In the genomic region with DNA sequence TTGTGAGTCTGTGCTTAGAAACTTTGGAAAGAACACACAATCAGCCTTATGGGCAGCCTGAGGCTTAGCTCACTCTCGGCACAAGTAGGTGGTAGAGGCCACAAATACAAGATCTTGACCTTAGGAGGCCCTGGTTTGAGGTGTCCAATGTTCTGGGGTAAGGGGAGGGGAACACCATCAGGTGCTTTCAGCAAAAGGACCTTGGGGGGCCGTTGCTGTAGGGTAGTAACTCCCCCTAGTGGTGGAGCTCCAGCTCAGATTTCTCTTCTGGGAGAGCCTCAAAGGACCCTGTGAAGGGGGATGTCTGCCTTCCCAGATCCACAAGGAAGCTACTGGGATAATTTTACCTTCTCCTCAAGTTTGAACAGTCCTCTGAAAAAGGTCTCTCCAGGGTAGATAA, we compare ENCODE assay signal across 9 mouse cellular contexts. TPM values are rescaled to one million over a fixed set of nuclear protein-coding genes. Genes with fewer than 3 reads are reported as not detected.
A peak's percentile ranks its signal among the peaks of the same experiment; 100 is the strongest.
DNase-seq lines count a peak whose midpoint lies in the region; ATAC-seq lines count a peak whose summit lies in the region.
"Had no signal": no experiment of that assay in that cellular context is flagged by ENCODE, and none has a peak within 500 bp of the region (broad histone marks: within the 10 kb centered on the region; RNA-seq: fewer than 3 reads in every experiment).

No protein-coding gene starts in this region.

- peaks cover 4% of the 10 kb centered on the region; the same call in 1 of the 2 replicates for H3K4me1 ChIP-seq in heart, embryonic 11.5 days (ENCODE audit: control insufficient read depth, insufficient read depth, low read length)
- H3K4me1 ChIP-seq in liver, embryonic 12.5 days = peaks cover 71% of the 10 kb centered on the region

- H3K27ac ChIP-seq in heart, embryonic 11.5 days (ENCODE audit: low read depth, low read length) = no peak overlapping the region
- H3K27ac ChIP-seq in liver, embryonic 12.5 days = peak overlapping the region; percentile 74
- H3K27ac ChIP-seq: lung, embryonic 15.5 days had no signal

- no peak overlapping the region for H3K4me2 ChIP-seq in heart, embryonic 11.5 days
- peak overlapping the region; percentile 77 for H3K4me2 ChIP-seq in liver, embryonic 12.5 days

- no peak overlapping the region for H3K9ac ChIP-seq in heart, embryonic 11.5 days (ENCODE audit: low read depth, low read length)
- peak overlapping the region; percentile 14; the same call in 1 of the 2 replicates for H3K9ac ChIP-seq in liver, embryonic 12.5 days
- H3K9ac ChIP-seq: lung, embryonic 15.5 days had no signal

- 0 out of 2 replicates have a peak, but pooled peaks cover 4% of the 10 kb centered on the region for H3K27me3 ChIP-seq in heart, embryonic 11.5 days (ENCODE audit: control insufficient read depth, insufficient read depth, low read length)
- H3K27me3 ChIP-seq in liver, embryonic 12.5 days (replicated peaks) = no peaks in the 10 kb centered on the region
- H3K27me3 ChIP-seq: lung, embryonic 15.5 days had no signal

- no peak overlapping the region for H3K4me3 ChIP-seq in heart, embryonic 11.5 days (ENCODE audit: low read depth, low read length)
- H3K4me3 ChIP-seq in liver, embryonic 12.5 days = no peak overlapping the region
- H3K4me3 ChIP-seq: lung, embryonic 15.5 days had no signal

- no peaks in the 10 kb centered on the region for H3K36me3 ChIP-seq in heart, embryonic 11.5 days (ENCODE audit: control insufficient read depth, insufficient read depth, low read length)
- H3K36me3 ChIP-seq in liver, embryonic 12.5 days = no peaks in the 10 kb centered on the region
- H3K36me3 ChIP-seq: lung, embryonic 15.5 days had no signal

- no peaks in the 10 kb centered on the region for H3K9me3 ChIP-seq in heart, embryonic 11.5 days (replicated peaks; ENCODE audit: control insufficient read depth, low read length)
- no peaks in the 10 kb centered on the region for H3K9me3 ChIP-seq in liver, embryonic 12.5 days (replicated peaks)
- H3K9me3 ChIP-seq: lung, embryonic 15.5 days had no signal

- ATAC-seq in heart, embryonic 11.5 days (replicated peaks; ENCODE audit: insufficient number of reproducible peaks, low FRiP score, low TSS enrichment) = no peak
- no peak for ATAC-seq in liver, embryonic 12.5 days

- DNase-seq in heart, adult 18-20 months = peak; percentile 33 to 53
- DNase-seq in A20 (ENCODE audit: low read depth, low spot score) (peak; percentile 82), R1 (ENCODE audit: low read depth, low spot score) (peak; percentile 64)
- DNase-seq in right cerebral cortex, adult 18-20 months = no peak
- DNase-seq in neural tube, embryonic 10.5 days (ENCODE audit: extremely low spot score, low spot score) = no peak
- DNase-seq in heart, adult 9 months (ENCODE audit: low spot score in 2 of 2) = no peak

- 9% methylated on average over 2 of the region's 2 CpGs for WGBS in heart, embryonic 11.5 days (ENCODE audit: insufficient replicate concordance)
- WGBS in liver, embryonic 12.5 days (ENCODE audit: insufficient replicate concordance) = 14% methylated on average over 2 of the region's 2 CpGs

RNA-seq across cellular contexts. Expression of a gene that starts 6.1 kb away (rescaled TPM):
- total RNA-seq in heart, adult 18-20 months (2021) = 10 to 100 TPM; 19.3 to 26.3 TPM
- polyA plus RNA-seq in heart, embryonic 11.5 days (2014; fragmentation: Nextera tagmentation; extraction: Ambion mirVana) = 24.6 and 25.0 TPM in 2 replicates
- 14.0 and 14.3 TPM in 2 replicates for polyA plus RNA-seq in liver, embryonic 12.5 days (2016; fragmentation: Nextera tagmentation; extraction: Ambion mirVana)

RNA-seq across cellular contexts. Expression of a gene that starts 60.0 kb away (rescaled TPM):
- total RNA-seq in heart, adult 18-20 months (2021) = 1 to 10 TPM; 2.4 to 3.4 TPM
- 0.62 and 0.72 TPM in 2 replicates for polyA plus RNA-seq in heart, embryonic 11.5 days (2014; fragmentation: Nextera tagmentation; extraction: Ambion mirVana)
- polyA plus RNA-seq in liver, embryonic 12.5 days (2016; fragmentation: Nextera tagmentation; extraction: Ambion mirVana) = 0.46 and 0.66 TPM in 2 replicates

Comparison
In these comparisons a context has a peak if more than half of its experiments do, and no peak if none do; other contexts are left out.
1. DNase-seq: peak in heart, adult 18-20 months (2 of 2), A20 (single experiment) and R1 (single experiment); none in right cerebral cortex, adult 18-20 months (single experiment), neural tube, embryonic 10.5 days (single experiment) and heart, adult 9 months (0 of 2).